Mouse (Mus musculus) G1E (cell line): ENCODE results near the gene Fhad1. TPM values are rescaled to one million over a fixed set of nuclear protein-coding genes. Genes with fewer than 3 reads are reported as not detected.

ENCODE experiments used
- ATAC-seq: 2 replicates; pipeline ENCODE4 v1.8.0; 2016; ENCODE audit warnings: mild to moderate bottlenecking; ENCODE audit not compliant: insufficient number of reproducible peaks, poor library complexity, low FRiP score, severe bottlenecking; ENCODE audit errors: extremely low read depth
- DNase-seq: peaks from one replicate; pipeline ENCODE4 v3.0.0; 2012; ENCODE audit warnings: low spot score
- H3K27me3 ChIP-seq: 2 replicates; pipeline ENCODE4 v1.6.1; 2012; ENCODE audit warnings: mild to moderate bottlenecking, low read length, inconsistent platforms; ENCODE audit not compliant: insufficient read depth
- H3K36me3 ChIP-seq: replicated peaks from 2 replicates; pipeline ENCODE3; 2012; ENCODE audit warnings: mild to moderate bottlenecking, inconsistent platforms
- H3K4me1 ChIP-seq: 2 replicates; pipeline ENCODE4 v1.6.1; 2012; ENCODE audit warnings: low read depth, low read length, inconsistent platforms, mixed read lengths; ENCODE audit not compliant: insufficient read depth
- H3K4me3 ChIP-seq: 2 replicates; pipeline ENCODE4 v1.5.1; 2012; ENCODE audit warnings: low read depth, mild to moderate bottlenecking, inconsistent platforms, low read length, moderate library complexity, mixed read lengths
- H3K9me3 ChIP-seq: replicated peaks from 2 replicates; pipeline ENCODE4 v1.6.1; 2012; ENCODE audit warnings: inconsistent platforms
- CTCF ChIP-seq: IDR thresholded peaks from 2 replicates; pipeline ENCODE4 v1.5.1; 2012; ENCODE audit warnings: low read depth, low read length, inconsistent platforms, mixed read lengths
- GATA1 ChIP-seq: IDR thresholded peaks from 2 replicates; pipeline ENCODE4 v1.6.1; 2012; ENCODE audit warnings: borderline replicate concordance, low read length, inconsistent platforms, mixed read lengths
- GATA2 ChIP-seq: IDR thresholded peaks from 2 replicates; pipeline ENCODE4 v1.6.1; 2012; ENCODE audit warnings: low read depth, low read length, inconsistent platforms, borderline replicate concordance
- POLR2AphosphoS5 ChIP-seq: IDR thresholded peaks from 2 replicates; pipeline ENCODE4 v1.6.1; 2012; ENCODE audit warnings: low read depth, low read length, inconsistent platforms; ENCODE audit not compliant: insufficient replicate concordance
- TAL1 ChIP-seq: conservative IDR thresholded peaks from 2 replicates; pipeline ENCODE4 v1.6.1; 2012; ENCODE audit warnings: low read depth, low read length, inconsistent platforms, mixed read lengths
- polyA plus RNA-seq: library from polyadenylated mRNA; stranded (reverse); fragments of >175 nt; gene quantifications from 2 replicates; pipeline ENCODE4 v1.2.3, GENCODE M21; 2012
- total RNA-seq, 2 experiments: library from RNA; stranded (forward) in 1 of 2; stranded (reverse) in 1 of 2; fragments of 200-1000 nt in 1 of 2; fragments of >200 nt in 1 of 2; fragmentation: Nextera tagmentation in 1 of 2; gene quantifications; 2 replicates each; pipeline ENCODE4 v1.2.3; 2014 to 2017

The Fhad1 gene
- total and polyA plus RNA-seq, 3 experiments = 0.11 TPM; not detected in 2

- H3K36me3 ChIP-seq = no peaks in the 10 kb centered on the region
- ATAC-seq (no peak), DNase-seq (no peak)
- H3K4me1 ChIP-seq = no peaks in the 10 kb centered on the region
- TF ChIP-seq GATA1 (no peak), CTCF (no peak), TAL1 (no peak), GATA2 (no peak), POLR2AphosphoS5 (no peak)
- H3K27me3 ChIP-seq = peaks cover 11% of the 10 kb centered on the region; the same call in 1 of the 2 replicates
- no peaks in the 10 kb centered on the region for H3K9me3 ChIP-seq
- H3K4me3 ChIP-seq = no peak overlapping the region
Measured at GRCm38 (mm10) chr4:141897225-141897624, 117.7 kb downstream of the Fhad1 start.

- DNase-seq = no peak
- H3K4me3 ChIP-seq = no peak overlapping the region
- no peak for ATAC-seq
- no peak for TF ChIP-seq POLR2AphosphoS5
- no peak for TF ChIP-seq TAL1
- no peak for TF ChIP-seq GATA2
- no peak for TF ChIP-seq CTCF
- no peak for TF ChIP-seq GATA1
- H3K4me1 ChIP-seq = no peaks in the 10 kb centered on the region
- no peaks in the 10 kb centered on the region for H3K36me3 ChIP-seq
- H3K9me3 ChIP-seq = no peaks in the 10 kb centered on the region
- H3K27me3 ChIP-seq = peaks cover 13% of the 10 kb centered on the region; the same call in 1 of the 2 replicates
Measured at GRCm38 (mm10) chr4:141895772-141896171, 119.1 kb downstream of the Fhad1 start.

- no peaks in the 10 kb centered on the region for H3K4me1 ChIP-seq
- no peak for TF ChIP-seq CTCF
- TF ChIP-seq TAL1 = no peak
- no peak for TF ChIP-seq GATA1
- no peak for TF ChIP-seq GATA2
- H3K4me3 ChIP-seq = no peak overlapping the region
- ATAC-seq (no peak), DNase-seq (no peak)
- no peaks in the 10 kb centered on the region for H3K9me3 ChIP-seq
- no peaks in the 10 kb centered on the region for H3K36me3 ChIP-seq
- H3K27me3 ChIP-seq = peaks cover 13% of the 10 kb centered on the region; the same call in 1 of the 2 replicates
Measured at GRCm38 (mm10) chr4:141893157-141893784, 121.6 kb downstream of the Fhad1 start.

GRCm38 (mm10) chr4:141886385-141886968 lies 128.4 kb downstream of the Fhad1 start:
- Histone ChIP-seq H3K27me3 (peaks cover 22% of the 10 kb centered on the region), H3K4me3 (no peak overlapping the region), H3K4me1 (peaks cover 6% of the 10 kb centered on the region; the same call in 1 of the 2 replicates), H3K9me3 (no peaks in the 10 kb centered on the region), H3K36me3 (no peaks in the 10 kb centered on the region)
- ATAC-seq (no peak), DNase-seq (no peak)
- TF ChIP-seq GATA1 (no peak), GATA2 (no peak), POLR2AphosphoS5 (no peak), TAL1 (no peak), CTCF (no peak)

- ATAC-seq (no peak), DNase-seq (no peak)
- Histone ChIP-seq H3K4me3 (no peak overlapping the region), H3K4me1 (peaks cover 6% of the 10 kb centered on the region; the same call in 1 of the 2 replicates), H3K27me3 (peaks cover 27% of the 10 kb centered on the region), H3K9me3 (no peaks in the 10 kb centered on the region), H3K36me3 (no peaks in the 10 kb centered on the region)
- TF ChIP-seq POLR2AphosphoS5 = no peak
- no peak for TF ChIP-seq TAL1
- no peak for TF ChIP-seq GATA2
- no peak for TF ChIP-seq CTCF
Measured at GRCm38 (mm10) chr4:141885451-141885850, 129.4 kb downstream of the Fhad1 start.

- ATAC-seq = no peak
- peaks cover 40% of the 10 kb centered on the region for H3K27me3 ChIP-seq
- H3K4me1 ChIP-seq = peaks cover 6% of the 10 kb centered on the region; the same call in 1 of the 2 replicates
- no peak for DNase-seq
- TF ChIP-seq GATA1 (no peak), GATA2 (no peak), CTCF (no peak), POLR2AphosphoS5 (no peak), TAL1 (no peak)
- no peaks in the 10 kb centered on the region for H3K36me3 ChIP-seq
- H3K4me3 ChIP-seq = no peak overlapping the region
- H3K9me3 ChIP-seq = no peaks in the 10 kb centered on the region
Measured at GRCm38 (mm10) chr4:141882858-141883257, 132.0 kb downstream of the Fhad1 start.
